Mouse (Mus musculus): ENCODE measurements around the gene Arid3c. TPM values are rescaled to one million over a fixed set of nuclear protein-coding genes. Genes with fewer than 3 reads are reported as not detected.
A peak's percentile ranks its signal among the peaks of the same experiment; 100 is the strongest.

Arid3c gene
- polyA plus RNA-seq, 1 experiment from 2014 or later, result 0.15 TPM

GRCm38 (mm10) chr4:41713197-41714067, 17.5 kb downstream of the Arid3c start, which contains the start of gene Rpp25l:
TSS of gene Rpp25l (minus strand) at chr4:41713534.
- Histone ChIP-seq H3K4me2 (ENCODE audit: low read length) (peak within 1 kb of the TSS; percentile 80), H3K4me1 (ENCODE audit: control insufficient read depth, insufficient read depth, low read length) (peaks cover 20% of the 10 kb centered on the region), H3K9ac (ENCODE audit: low read length) (peak within 1 kb of the TSS; percentile 92), H3K27ac (ENCODE audit: low read depth, low read length) (peak within 1 kb of the TSS; percentile 63), H3K4me3 (ENCODE audit: low read depth, low read length) (peak within 1 kb of the TSS; percentile 76), H3K27me3 (replicated peaks; ENCODE audit: control insufficient read depth, insufficient read depth, low read length) (no peaks in the 10 kb centered on the region), H3K9me3 (replicated peaks; ENCODE audit: control insufficient read depth, low read length) (no peaks in the 10 kb centered on the region), H3K36me3 (ENCODE audit: control insufficient read depth, insufficient read depth, low read length) (peaks cover 30% of the 10 kb centered on the region)
- ATAC-seq, result peak; percentile 67
- whole genome bisulfite sequencing, result under 1% methylated on average over 61 of the region's 61 CpGs
- peak; percentile 87 for DNase-seq (ENCODE audit: low spot score)

- peak overlapping the region; percentile 76 for H3K4me3 ChIP-seq (ENCODE audit: low read depth, low read length)
- peak; percentile 16 for ATAC-seq
- peak overlapping the region; percentile 80 for H3K4me2 ChIP-seq (ENCODE audit: low read length)
- H3K9ac ChIP-seq (ENCODE audit: low read length), result peak overlapping the region; percentile 92
- H3K9me3 ChIP-seq (replicated peaks; ENCODE audit: control insufficient read depth, low read length), result no peaks in the 10 kb centered on the region
- peaks cover 22% of the 10 kb centered on the region for H3K36me3 ChIP-seq (ENCODE audit: control insufficient read depth, insufficient read depth, low read length)
- no peak overlapping the region for H3K27ac ChIP-seq (ENCODE audit: low read depth, low read length)
- 41% methylated on average over 31 of the region's 31 CpGs for WGBS
- peaks cover 20% of the 10 kb centered on the region for H3K4me1 ChIP-seq (ENCODE audit: control insufficient read depth, insufficient read depth, low read length)
- DNase-seq (ENCODE audit: low spot score), result no peak
- no peaks in the 10 kb centered on the region for H3K27me3 ChIP-seq (replicated peaks; ENCODE audit: control insufficient read depth, insufficient read depth, low read length)
Observed at GRCm38 (mm10) chr4:41712421-41713196, 18.3 kb downstream of the Arid3c start.

- DNase-seq (ENCODE audit: low spot score), result peak; percentile 50
- no peak overlapping the region for H3K27ac ChIP-seq (ENCODE audit: low read depth, low read length)
- H3K9ac ChIP-seq (ENCODE audit: low read length), result peak overlapping the region; percentile 92
- peak overlapping the region; percentile 76 for H3K4me3 ChIP-seq (ENCODE audit: low read depth, low read length)
- H3K4me2 ChIP-seq (ENCODE audit: low read length), result peak overlapping the region; percentile 80
- peaks cover 14% of the 10 kb centered on the region for H3K36me3 ChIP-seq (ENCODE audit: control insufficient read depth, insufficient read depth, low read length)
- peaks cover 28% of the 10 kb centered on the region for H3K4me1 ChIP-seq (ENCODE audit: control insufficient read depth, insufficient read depth, low read length)
- ATAC-seq, result no peak
- WGBS, result 60% methylated on average over 16 of the region's 16 CpGs
- H3K9me3 ChIP-seq (replicated peaks; ENCODE audit: control insufficient read depth, low read length), result no peaks in the 10 kb centered on the region
- H3K27me3 ChIP-seq (replicated peaks; ENCODE audit: control insufficient read depth, insufficient read depth, low read length), result no peaks in the 10 kb centered on the region
Observed at GRCm38 (mm10) chr4:41711705-41712375, 19.1 kb downstream of the Arid3c start.

DNA sequence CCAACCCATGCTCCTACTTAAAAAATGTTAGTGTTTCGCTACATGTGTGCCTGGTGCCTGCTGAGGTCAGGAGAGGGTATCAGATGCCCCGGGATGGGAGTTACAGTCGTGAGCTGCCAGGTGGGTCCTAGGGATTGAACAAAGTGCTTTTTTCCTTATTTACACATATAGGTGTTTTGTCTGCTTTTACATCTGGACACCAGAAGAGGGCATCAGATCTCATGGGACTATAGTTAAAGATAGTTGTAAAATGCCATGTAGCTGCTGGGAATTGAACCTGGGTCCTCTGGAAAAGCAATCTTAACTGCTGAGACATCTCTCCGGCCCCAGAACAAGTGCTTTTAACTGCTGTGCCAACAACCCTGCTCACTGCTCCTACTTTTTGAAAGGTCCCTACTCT, 20.7 kb downstream of the Arid3c start:
- Histone ChIP-seq H3K4me3 (ENCODE audit: low read depth, low read length) (no peak overlapping the region), H3K9ac (ENCODE audit: low read length) (no peak overlapping the region), H3K4me2 (ENCODE audit: low read length) (no peak overlapping the region), H3K27ac (ENCODE audit: low read depth, low read length) (no peak overlapping the region), H3K4me1 (ENCODE audit: control insufficient read depth, insufficient read depth, low read length) (peaks cover 39% of the 10 kb centered on the region), H3K9me3 (replicated peaks; ENCODE audit: control insufficient read depth, low read length) (no peaks in the 10 kb centered on the region), H3K36me3 (ENCODE audit: control insufficient read depth, insufficient read depth, low read length) (peaks cover 7% of the 10 kb centered on the region; the same call in 1 of the 2 replicates), H3K27me3 (replicated peaks; ENCODE audit: control insufficient read depth, insufficient read depth, low read length) (no peaks in the 10 kb centered on the region)
- ATAC-seq (no peak), DNase-seq (ENCODE audit: low spot score) (no peak)
- 67% methylated on average over 4 of the region's 4 CpGs for WGBS

- Histone ChIP-seq H3K4me2 (ENCODE audit: low read length) (no peak overlapping the region), H3K9me3 (replicated peaks; ENCODE audit: control insufficient read depth, low read length) (no peaks in the 10 kb centered on the region), H3K4me1 (ENCODE audit: control insufficient read depth, insufficient read depth, low read length) (peaks cover 35% of the 10 kb centered on the region), H3K9ac (ENCODE audit: low read length) (no peak overlapping the region), H3K36me3 (ENCODE audit: control insufficient read depth, insufficient read depth, low read length) (peaks cover 7% of the 10 kb centered on the region; the same call in 1 of the 2 replicates), H3K27me3 (replicated peaks; ENCODE audit: control insufficient read depth, insufficient read depth, low read length) (no peaks in the 10 kb centered on the region), H3K27ac (ENCODE audit: low read depth, low read length) (no peak overlapping the region), H3K4me3 (ENCODE audit: low read depth, low read length) (no peak overlapping the region)
- 39% methylated on average over 8 of the region's 8 CpGs for WGBS
- peak; percentile 27 for ATAC-seq
- peak; percentile 92 for DNase-seq (ENCODE audit: low spot score)
Observed at GRCm38 (mm10) chr4:41708192-41708745, 22.7 kb downstream of the Arid3c start.

DNA sequence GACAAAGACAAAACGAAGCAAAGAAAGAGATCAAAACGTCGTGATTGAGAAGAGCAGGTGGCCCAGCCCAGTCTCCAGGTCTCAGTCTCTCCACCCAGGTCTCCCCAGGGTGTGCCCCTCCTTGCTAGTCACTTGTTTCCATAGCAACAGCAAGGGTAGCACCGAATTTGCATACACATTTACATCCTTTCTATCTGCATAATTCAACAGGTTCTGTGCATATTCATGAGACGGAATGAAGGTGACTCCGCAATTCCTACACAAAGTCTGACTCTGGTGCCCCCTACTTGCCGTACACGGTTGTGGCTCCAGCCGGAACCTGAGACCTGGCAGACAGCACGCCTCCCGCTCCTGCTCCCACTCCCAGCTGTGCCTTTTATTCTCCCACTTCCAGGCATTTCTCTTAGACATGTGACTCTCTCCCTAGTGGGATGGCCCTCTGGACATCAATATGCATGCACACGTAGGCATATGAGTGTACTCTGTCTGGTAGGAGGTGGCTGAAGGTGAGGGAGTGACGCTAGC, 23.9 kb downstream of the Arid3c start:
- peaks cover 5% of the 10 kb centered on the region; the same call in 1 of the 2 replicates for H3K36me3 ChIP-seq (ENCODE audit: control insufficient read depth, insufficient read depth, low read length)
- H3K4me2 ChIP-seq (ENCODE audit: low read length), result peak overlapping the region; percentile 27
- H3K27me3 ChIP-seq (replicated peaks; ENCODE audit: control insufficient read depth, insufficient read depth, low read length), result no peaks in the 10 kb centered on the region
- H3K9me3 ChIP-seq (replicated peaks; ENCODE audit: control insufficient read depth, low read length), result no peaks in the 10 kb centered on the region
- no peak overlapping the region for H3K9ac ChIP-seq (ENCODE audit: low read length)
- ATAC-seq (peak; percentile 85), DNase-seq (ENCODE audit: low spot score) (peak; percentile 96)
- H3K27ac ChIP-seq (ENCODE audit: low read depth, low read length), result 0 out of 2 replicates have a peak overlapping the region, but pooled peaks have one; percentile 17
- no peak overlapping the region for H3K4me3 ChIP-seq (ENCODE audit: low read depth, low read length)
- WGBS, result under 1% methylated on average over 13 of the region's 13 CpGs
- H3K4me1 ChIP-seq (ENCODE audit: control insufficient read depth, insufficient read depth, low read length), result peaks cover 28% of the 10 kb centered on the region

DNA sequence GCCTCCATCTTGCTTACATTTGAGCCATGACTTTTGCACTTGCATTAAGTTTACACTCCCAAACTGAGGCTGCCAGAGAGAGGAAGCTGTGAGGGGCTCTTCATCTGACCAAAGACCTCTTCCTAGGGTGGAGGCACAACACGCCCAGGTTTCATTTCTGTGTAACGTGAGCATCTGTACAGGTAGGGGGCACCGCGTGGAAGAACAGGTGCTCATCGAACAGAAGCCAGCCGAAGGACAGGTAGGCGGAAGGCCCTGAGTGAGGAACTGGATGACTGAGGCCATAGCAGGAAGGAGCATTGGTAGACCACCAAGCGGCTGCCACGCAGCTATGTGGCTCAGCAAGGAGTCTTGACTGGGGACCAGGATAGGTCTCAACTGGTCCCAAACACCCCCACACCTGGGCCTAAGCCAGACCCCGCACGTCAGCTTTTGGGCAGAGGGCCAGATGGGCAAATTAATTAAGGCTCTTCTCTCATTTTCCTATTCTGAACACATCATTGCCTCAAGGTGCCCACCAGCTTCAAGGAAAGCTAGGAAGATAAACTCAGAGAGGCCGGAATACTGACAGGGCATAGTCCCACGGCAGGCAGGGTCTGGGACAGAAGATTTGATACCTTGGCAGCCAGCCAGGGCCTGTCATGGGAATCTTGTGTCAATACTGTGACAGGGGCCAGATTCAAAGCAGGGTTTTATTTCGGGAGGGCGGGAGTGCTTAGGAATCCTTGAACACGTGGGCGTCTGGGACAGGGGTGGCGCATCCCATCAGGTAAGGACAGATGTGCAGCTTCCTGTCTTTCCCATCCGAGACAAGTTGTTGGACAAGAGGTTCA, 24.8 kb downstream of the Arid3c start:
- peak; percentile 21 for ATAC-seq
- peak; percentile 58 for DNase-seq (ENCODE audit: low spot score)

More for the DNA sequence above, 24.8 kb downstream of the Arid3c start:
- 40% methylated on average over 19 of the region's 19 CpGs for WGBS
- Histone ChIP-seq H3K9ac (ENCODE audit: low read length) (no peak overlapping the region; the same call in 1 of the 2 replicates), H3K4me1 (ENCODE audit: control insufficient read depth, insufficient read depth, low read length) (peaks cover 19% of the 10 kb centered on the region), H3K4me2 (ENCODE audit: low read length) (peak overlapping the region; percentile 27), H3K36me3 (ENCODE audit: control insufficient read depth, insufficient read depth, low read length) (no peaks in the 10 kb centered on the region; the same call in 1 of the 2 replicates), H3K27me3 (replicated peaks; ENCODE audit: control insufficient read depth, insufficient read depth, low read length) (no peaks in the 10 kb centered on the region), H3K9me3 (replicated peaks; ENCODE audit: control insufficient read depth, low read length) (no peaks in the 10 kb centered on the region), H3K4me3 (ENCODE audit: low read depth, low read length) (no peak overlapping the region), H3K27ac (ENCODE audit: low read depth, low read length) (peak overlapping the region; percentile 17; the same call in 1 of the 2 replicates)
